Mouse (Mus musculus) E14TG2a.4 (cell line): ENCODE results near the gene Olfr67.
"Not testable (repeated sequence)": the region's sequence is repeated elsewhere in the genome, so short reads cannot be mapped to it uniquely, and the experiment has no call there.

ENCODE experiments used
- H3K27me3 ChIP-seq: 2 replicates; pipeline ENCODE4 v1.6.1; 2014; ENCODE audit warnings: low read length, control low read depth; ENCODE audit not compliant: insufficient read depth
- H3K36me3 ChIP-seq: 2 replicates; pipeline ENCODE4 v1.6.1; 2014; ENCODE audit warnings: low read length, control low read depth; ENCODE audit not compliant: insufficient read depth
- H3K4me1 ChIP-seq: replicated peaks from 2 replicates; pipeline ENCODE4 v1.6.1; 2014; ENCODE audit warnings: low read depth, low read length, control low read depth
- H3K4me3 ChIP-seq: replicated peaks from 2 replicates; pipeline ENCODE4 v1.5.1; 2014; ENCODE audit warnings: mild to moderate bottlenecking, low read length
- H3K9me3 ChIP-seq: 2 replicates; pipeline ENCODE4 v1.6.1; 2014; ENCODE audit warnings: low read length, control low read depth
- CTCF ChIP-seq: conservative IDR thresholded peaks from 2 replicates; pipeline ENCODE4 v1.5.1; 2014; ENCODE audit warnings: low read length
- NANOG ChIP-seq: IDR thresholded peaks from 2 replicates; pipeline ENCODE4 v1.6.1; 2014; ENCODE audit warnings: borderline replicate concordance, low read length, mixed read lengths
- POU5F1 ChIP-seq: IDR thresholded peaks from 2 replicates; pipeline ENCODE4 v1.6.1; 2014; ENCODE audit warnings: low read length, borderline replicate concordance

Gene Olfr67

GRCm38 (mm10) chr7:103792669-103793388, 1.2 kb upstream of the Olfr67 start:
- Histone ChIP-seq H3K4me1 (no peaks in the 10 kb centered on the region), H3K27me3 (no peaks in the 10 kb centered on the region), H3K9me3 (peaks cover 5% of the 10 kb centered on the region), H3K4me3 (no peak overlapping the region), H3K36me3 (no peaks in the 10 kb centered on the region)
- TF ChIP-seq NANOG (no peak), CTCF (no peak), POU5F1 (no peak)

- H3K27me3 ChIP-seq: no peaks in the 10 kb centered on the region
- no peaks in the 10 kb centered on the region for H3K9me3 ChIP-seq
- H3K4me1 ChIP-seq: no peaks in the 10 kb centered on the region
- H3K4me3 ChIP-seq: no peak within 1 kb of the TSS
- no peaks in the 10 kb centered on the region for H3K36me3 ChIP-seq
- TF ChIP-seq POU5F1 (no peak), CTCF (no peak), NANOG (no peak)
Observed at GRCm38 (mm10) chr7:103779598-103779997, 12.0 kb downstream of the Olfr67 start, which contains the start of gene Olfr68. TSS of gene Olfr68 (minus strand) at chr7:103779698.

- H3K4me3 ChIP-seq, H3K36me3 ChIP-seq, H3K4me1 ChIP-seq, H3K27me3 ChIP-seq, H3K9me3 ChIP-seq: not testable (repeated sequence)
Observed at GRCm38 (mm10) chr7:103777652-103778051, 14.0 kb downstream of the Olfr67 start.

GRCm38 (mm10) chr7:103771494-103771893, 20.1 kb downstream of the Olfr67 start, which contains the start of gene Olfr69:
TSS of gene Olfr69 (minus strand) at chr7:103771594.
- no peak for TF ChIP-seq NANOG
- no peak for TF ChIP-seq POU5F1
- TF ChIP-seq CTCF: no peak
- Histone ChIP-seq H3K4me1 (no peaks in the 10 kb centered on the region), H3K4me3 (no peak within 1 kb of the TSS), H3K36me3 (no peaks in the 10 kb centered on the region), H3K27me3 (no peaks in the 10 kb centered on the region), H3K9me3 (no peaks in the 10 kb centered on the region)

GRCm38 (mm10) chr7:103767687-103768086, 23.9 kb downstream of the Olfr67 start:
- not testable (repeated sequence) for H3K27me3 ChIP-seq, H3K4me1 ChIP-seq, H3K36me3 ChIP-seq, H3K4me3 ChIP-seq, H3K9me3 ChIP-seq

GRCm38 (mm10) chr7:103762212-103762611, 29.4 kb downstream of the Olfr67 start:
- not testable (repeated sequence) for H3K27me3 ChIP-seq, H3K36me3 ChIP-seq, H3K4me1 ChIP-seq, H3K4me3 ChIP-seq, H3K9me3 ChIP-seq

GRCm38 (mm10) chr7:103757233-103757632, 34.4 kb downstream of the Olfr67 start, which contains the start of gene Olfr630:
TSS of gene Olfr630 (minus strand) at chr7:103757333.
- Histone ChIP-seq H3K27me3 (no peaks in the 10 kb centered on the region), H3K4me1 (no peaks in the 10 kb centered on the region), H3K9me3 (no peaks in the 10 kb centered on the region), H3K36me3 (no peaks in the 10 kb centered on the region), H3K4me3 (no peak within 1 kb of the TSS)
- TF ChIP-seq POU5F1 (no peak), NANOG (no peak), CTCF (no peak)

- Histone ChIP-seq H3K9me3 (no peaks in the 10 kb centered on the region), H3K36me3 (no peaks in the 10 kb centered on the region), H3K4me3 (no peak within 1 kb of the TSS), H3K4me1 (no peaks in the 10 kb centered on the region), H3K27me3 (no peaks in the 10 kb centered on the region)
- TF ChIP-seq NANOG (no peak), POU5F1 (no peak), CTCF (no peak)
Observed at GRCm38 (mm10) chr7:103744843-103745242, 46.8 kb downstream of the Olfr67 start, which contains the start of gene Olfr629. TSS of gene Olfr629 (minus strand) at chr7:103744943.
